Mouse (Mus musculus) kidney, postnatal 4 days (tissue): ENCODE results near the gene Castor1.
A peak's percentile ranks its signal among the peaks of the same experiment; 100 is the strongest.

ENCODE experiments used
- DNase-seq, 2 experiments: peaks; one replicate each; pipeline ENCODE4 v3.0.0; 2021; ENCODE audit warnings: mixed read lengths in 2 of 2

Castor1 gene

DNA sequence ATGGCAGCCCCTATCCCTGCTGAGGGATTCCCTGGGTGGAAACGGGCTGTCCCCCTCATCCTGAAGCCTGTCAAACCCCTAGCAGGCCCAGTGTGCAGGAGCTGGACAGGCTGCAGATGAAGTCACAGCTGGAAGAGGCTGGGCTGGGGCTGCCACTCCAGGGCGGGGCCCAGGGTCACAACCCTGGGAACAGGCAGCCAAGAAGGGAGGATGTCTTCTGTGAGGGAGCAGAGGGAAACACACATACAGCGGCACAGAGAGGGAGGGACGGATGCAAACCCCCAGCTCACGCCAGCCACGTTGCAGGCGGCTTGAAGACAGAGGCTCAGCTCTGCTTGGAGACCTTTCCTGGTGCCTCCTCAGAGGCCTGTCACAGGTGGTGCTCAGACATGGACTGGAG is 46.0 kb downstream of the Castor1 start:
- DNase-seq = peak; percentile 56 to 73

GRCm38 (mm10) chr11:4266271-4267201 is 48.5 kb downstream of the Castor1 start:
- peak; percentile 71 to 79 for DNase-seq

DNA sequence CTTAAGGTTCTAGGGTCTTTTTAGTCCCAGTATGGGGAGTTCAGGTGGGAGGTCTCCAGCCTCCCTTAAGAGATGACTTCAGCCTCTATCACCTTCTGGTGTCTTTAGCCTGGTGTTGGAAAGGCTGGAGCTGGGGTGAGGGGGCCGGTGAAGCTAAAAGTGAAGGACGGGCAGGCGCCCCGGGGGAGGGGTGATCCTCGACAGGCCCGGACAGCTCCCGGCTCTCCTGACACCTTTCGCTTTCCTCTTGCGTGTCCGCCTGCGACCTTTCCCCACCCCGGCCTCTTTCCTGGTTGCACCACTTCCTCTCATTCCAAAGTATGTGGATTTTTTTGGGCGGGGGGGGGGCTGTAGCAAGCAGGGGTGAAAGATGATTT is 49.2 kb downstream of the Castor1 start:
- peak in 1 of 2 experiments; percentile 50 for DNase-seq

DNA sequence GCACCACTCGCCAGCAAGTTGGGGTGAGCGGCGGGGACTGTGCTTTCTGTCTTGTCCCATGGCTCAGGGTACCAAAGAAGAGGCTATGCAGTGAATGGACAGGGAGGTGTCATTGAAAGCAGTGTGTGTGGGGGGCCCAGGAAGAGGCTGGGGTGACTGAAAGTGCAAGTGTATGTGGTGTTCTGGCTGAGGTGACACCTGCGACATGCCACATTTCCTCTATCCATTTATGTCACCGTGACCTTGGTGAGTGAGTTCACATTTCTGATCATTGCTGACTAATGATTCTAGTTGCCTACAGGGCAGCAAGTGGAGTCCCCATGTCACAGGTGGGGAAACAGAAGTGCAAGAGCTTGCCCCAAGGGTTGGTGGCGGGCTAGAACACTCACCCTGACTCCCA is 50.5 kb downstream of the Castor1 start:
- DNase-seq = no peak

DNA sequence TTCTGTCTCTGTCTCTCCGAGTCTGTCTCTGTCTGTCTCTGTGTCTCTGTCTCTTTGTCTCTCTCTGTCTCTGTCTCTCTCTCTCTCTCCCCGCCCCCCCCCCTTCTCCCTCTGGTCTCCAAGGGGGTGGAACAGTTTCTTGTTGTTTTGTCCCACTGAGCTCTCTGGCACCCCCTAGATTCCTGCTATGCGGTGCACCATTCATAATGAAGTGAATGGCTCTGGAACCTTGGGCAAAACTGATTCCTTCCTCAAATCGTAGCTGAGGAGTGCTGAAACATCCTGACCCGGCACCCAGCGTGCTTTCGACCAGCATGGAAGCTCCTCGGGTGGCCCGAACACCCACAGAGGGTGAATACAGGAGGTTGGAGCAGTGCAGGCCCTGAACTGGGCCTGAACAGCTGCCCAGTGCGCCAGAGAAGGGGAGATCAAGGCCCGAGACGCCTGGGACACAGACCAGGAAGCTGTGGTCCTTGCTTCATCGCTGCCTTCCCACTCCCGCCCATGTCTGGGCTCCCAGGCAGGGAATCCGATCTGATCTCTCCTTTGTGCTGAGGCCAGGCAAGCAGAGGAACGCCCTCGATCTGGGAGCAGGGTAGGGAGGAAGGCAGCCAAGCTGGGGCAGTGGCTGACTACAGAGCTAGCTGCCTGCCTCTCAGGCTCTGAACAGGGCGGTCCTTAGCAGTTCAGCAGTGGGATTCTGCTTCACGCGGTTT is 52.9 kb downstream of the Castor1 start:
- peak; percentile 41 to 57 for DNase-seq

- DNase-seq = no peak
Observed at GRCm38 (mm10) chr11:4271544-4271943, 53.5 kb downstream of the Castor1 start.
